Mouse (Mus musculus) C2C12 (cell line): ENCODE results near the gene Aff3.

Experiments
- CTCF ChIP-seq: IDR thresholded peaks from one replicate; pipeline ENCODE4 v1.5.1; 2011; ENCODE audit not compliant: control insufficient read depth, insufficient read depth, insufficient read length
- MAX ChIP-seq: IDR thresholded peaks from one replicate; pipeline ENCODE4 v1.6.1; 2011; ENCODE audit warnings: mild to moderate bottlenecking, control low read depth

DNA sequence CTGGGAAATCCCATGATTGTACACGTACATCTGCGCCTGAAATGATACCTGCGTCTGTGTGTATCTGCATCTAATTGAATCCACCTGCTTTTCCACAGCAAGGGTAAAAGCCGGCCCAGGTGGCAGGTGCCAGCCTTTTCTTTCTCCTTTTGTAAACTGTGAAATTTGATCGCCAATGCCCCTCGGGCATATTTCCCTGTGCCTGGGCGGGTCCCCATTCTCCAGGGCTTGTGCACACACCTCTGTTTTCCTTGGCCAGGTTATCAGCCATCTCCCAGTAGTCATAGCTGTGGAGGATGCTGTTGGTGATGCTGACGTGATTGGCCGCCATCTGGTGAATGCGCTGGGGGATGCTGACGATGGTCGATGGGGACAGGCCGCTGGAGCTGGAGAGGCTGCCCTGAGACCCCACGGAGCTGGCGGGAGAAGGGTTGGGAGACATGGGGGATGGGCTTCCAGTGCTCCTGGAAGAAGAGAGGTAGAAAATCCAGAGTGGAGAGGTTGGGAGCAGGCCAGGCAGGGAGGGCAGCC, 483.7 kb downstream of the Aff3 start:
- TF ChIP-seq CTCF: no peak
- TF ChIP-seq MAX: no peak
